Mouse (Mus musculus): ENCODE measurements around the gene Axl.
"Not testable (repeated sequence)": the region's sequence is repeated elsewhere in the genome, so short reads cannot be mapped to it uniquely, and the experiment has no call there.

Gene Axl

DNA sequence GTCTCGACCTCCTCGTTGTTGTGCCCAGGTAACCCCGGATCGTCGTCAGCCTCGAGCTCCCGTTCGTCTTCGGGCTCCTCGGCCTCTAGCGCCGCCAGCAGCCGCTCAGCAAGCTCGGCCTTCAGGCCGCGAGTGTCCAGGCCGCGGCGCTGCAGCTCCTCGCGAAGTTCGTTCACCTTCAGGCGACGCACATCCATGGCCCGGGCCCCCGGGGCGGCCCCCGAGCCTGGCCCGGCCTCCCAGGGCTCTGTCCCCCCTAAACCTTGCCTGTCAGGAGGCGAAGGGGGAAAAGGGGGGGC is 34.1 kb downstream of the Axl start:
- DNase-seq (ENCODE audit: low spot score in 2 of 2), result no peak

DNA sequence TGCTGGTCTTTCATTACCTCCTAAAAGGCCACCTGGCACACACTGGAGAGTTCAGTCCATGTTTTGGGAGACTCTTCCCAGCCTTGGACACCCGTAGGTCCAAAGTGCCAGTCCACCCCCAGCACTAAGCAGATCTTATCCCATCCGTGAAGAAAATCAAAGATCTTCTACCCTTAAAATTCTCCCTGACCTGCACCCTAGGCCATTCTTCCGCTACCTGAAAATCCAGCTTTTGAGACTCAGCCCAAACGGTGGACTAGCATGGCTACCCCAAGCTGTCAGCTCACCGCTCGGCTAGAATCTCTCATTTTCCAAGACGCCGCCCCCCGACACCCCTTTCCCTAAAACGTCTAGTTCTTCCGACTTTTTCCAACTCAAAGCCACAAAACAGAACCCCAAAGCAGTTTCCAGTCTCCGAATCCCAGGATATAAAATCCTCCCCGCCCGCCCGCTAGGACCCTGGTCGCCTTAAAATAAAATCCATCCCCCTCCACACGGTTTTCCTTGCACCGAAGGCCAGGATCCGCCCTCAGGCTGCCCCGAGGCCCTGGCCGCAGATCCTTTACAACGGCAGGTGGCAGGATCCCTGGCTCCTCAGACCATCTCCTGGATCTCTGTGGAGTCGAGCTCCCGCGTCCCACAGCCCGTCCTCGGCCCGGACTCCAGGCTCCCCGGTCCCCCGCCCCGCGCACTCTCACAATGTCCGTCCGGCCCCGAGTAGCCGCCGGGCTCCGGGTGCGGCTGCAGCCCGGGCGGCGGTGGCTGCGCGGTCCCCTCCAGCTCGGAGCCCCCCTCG is 34.7 kb downstream of the Axl start:
- peak; percentile 31 to 67 for DNase-seq (ENCODE audit: low spot score in 2 of 2)

- DNase-seq (ENCODE audit: low spot score in 2 of 2), result no peak
Observed at GRCm38 (mm10) chr7:25753076-25753475, 35.4 kb downstream of the Axl start.

GRCm38 (mm10) chr7:25746844-25747243 is 41.7 kb downstream of the Axl start:
- no peak for DNase-seq (ENCODE audit: low spot score in 2 of 2)

- no peak for DNase-seq (ENCODE audit: low spot score in 2 of 2)
Observed at GRCm38 (mm10) chr7:25738277-25738676, 50.2 kb downstream of the Axl start.

GRCm38 (mm10) chr7:25736920-25737319 is 51.6 kb downstream of the Axl start:
- no peak for DNase-seq (ENCODE audit: low spot score in 2 of 2)

- DNase-seq (ENCODE audit: low spot score in 2 of 2), result no peak
Observed at GRCm38 (mm10) chr7:25734991-25735390, 53.5 kb downstream of the Axl start.

DNA sequence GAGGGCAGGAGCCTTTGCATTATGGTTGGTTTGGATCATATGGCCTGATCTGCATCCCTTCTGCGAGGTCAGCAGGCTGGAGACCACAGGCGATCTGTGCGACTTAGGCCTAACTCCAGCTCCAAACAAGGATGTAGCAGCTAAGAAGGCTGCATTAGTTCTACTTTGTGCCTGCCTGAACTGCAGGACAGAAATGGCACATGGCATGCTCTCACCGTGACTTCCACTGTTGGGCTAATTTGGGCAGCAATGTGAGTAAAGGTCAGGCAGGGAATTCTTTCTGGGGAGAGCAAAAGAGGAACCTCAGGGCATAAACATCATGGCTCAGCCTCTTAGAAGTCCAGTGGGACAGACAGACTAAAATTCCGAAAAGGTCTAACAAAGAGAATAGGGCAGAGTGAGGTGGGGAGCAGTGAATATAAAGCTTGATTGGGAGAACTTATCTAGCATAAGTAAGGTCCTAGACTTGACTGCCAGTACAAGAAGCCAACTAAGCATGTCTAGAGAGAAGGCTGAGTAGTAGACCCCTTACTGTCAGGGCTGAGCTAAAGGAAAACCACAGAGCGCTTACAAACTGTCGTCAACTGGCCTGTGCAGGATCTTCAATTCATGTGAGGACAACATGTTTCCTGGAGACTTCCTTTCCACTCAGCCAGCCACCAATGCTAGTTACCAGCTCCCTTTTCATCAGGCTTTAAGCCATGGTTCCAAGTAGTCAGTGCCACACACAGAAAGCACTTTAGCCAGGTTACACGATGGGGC is 57.0 kb downstream of the Axl start:
- DNase-seq (ENCODE audit: low spot score in 2 of 2), result no peak

- no peak for DNase-seq (ENCODE audit: low spot score in 2 of 2)
Observed at GRCm38 (mm10) chr7:25729862-25730261, 58.6 kb downstream of the Axl start.

DNA sequence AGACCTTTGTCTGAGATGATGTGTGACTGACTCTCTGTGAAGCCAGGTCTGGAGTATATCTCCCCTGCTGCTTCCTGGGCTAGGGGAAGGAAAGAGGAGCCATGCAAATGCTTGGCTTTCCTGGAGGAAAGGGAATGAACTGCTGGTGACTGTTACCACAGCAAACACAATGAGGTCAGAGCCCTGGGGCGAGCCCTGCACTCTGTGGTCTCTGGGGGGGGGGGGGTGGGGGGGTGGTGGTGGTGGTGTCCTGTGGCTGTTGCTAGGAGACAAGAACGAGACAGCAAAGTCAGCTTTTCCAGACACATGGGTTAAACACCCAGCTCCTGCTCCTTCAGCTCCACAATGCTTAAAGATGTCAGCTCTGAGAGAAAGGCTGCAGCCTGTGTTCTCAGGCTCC is 59.1 kb downstream of the Axl start:
- no peak for DNase-seq (ENCODE audit: low spot score in 2 of 2)

DNA sequence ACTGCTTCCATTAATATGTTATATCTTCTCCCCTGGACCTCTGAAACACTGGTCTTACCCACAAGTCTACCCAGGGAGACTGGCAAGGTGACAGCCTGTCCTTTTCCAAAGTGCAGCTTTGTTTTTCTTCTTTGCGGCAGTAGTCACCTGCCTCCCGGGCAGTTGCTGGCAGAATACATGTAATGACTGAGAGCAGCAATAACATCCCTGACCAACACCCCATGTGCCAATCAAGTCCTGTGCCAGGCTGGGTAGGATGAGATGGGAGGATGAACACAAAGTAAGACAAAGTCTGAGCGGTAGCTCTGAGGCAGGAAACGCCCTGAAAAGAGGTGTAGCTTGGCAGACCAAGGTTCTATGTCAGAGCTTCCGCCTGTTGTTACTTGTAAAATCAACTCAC is 60.7 kb downstream of the Axl start:
- DNase-seq (ENCODE audit: low spot score in 2 of 2), result no peak

- no peak for DNase-seq (ENCODE audit: low spot score in 2 of 2)
Observed at GRCm38 (mm10) chr7:25725886-25726285, 62.6 kb downstream of the Axl start.

GRCm38 (mm10) chr7:25721776-25722175 is 66.7 kb downstream of the Axl start:
- DNase-seq (ENCODE audit: low spot score in 2 of 2), result not testable (repeated sequence)

DNA sequence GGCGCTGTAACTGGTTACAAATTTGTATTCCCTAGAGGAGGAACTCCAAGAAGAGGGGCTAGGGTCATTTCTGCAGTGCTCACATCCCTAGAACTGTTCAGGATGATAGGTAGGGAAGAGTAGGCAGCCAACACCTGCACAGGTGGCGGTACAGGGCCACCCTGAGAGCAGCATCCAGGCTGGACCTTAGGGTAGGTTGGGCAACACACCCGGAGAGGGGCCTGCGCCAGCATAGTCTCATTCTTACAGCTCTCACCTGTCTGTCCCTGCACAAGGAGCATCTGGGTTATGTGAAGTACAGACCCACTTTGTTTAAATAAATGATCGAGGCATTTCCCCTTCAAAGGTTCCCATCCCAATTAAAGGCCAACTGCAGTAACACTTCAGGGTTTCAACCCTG is 67.7 kb downstream of the Axl start:
- no peak for DNase-seq (ENCODE audit: low spot score in 2 of 2)

- DNase-seq (ENCODE audit: low spot score in 2 of 2), result peak; percentile 80 to 83
Observed at GRCm38 (mm10) chr7:25719761-25720610, 68.5 kb downstream of the Axl start.

DNA sequence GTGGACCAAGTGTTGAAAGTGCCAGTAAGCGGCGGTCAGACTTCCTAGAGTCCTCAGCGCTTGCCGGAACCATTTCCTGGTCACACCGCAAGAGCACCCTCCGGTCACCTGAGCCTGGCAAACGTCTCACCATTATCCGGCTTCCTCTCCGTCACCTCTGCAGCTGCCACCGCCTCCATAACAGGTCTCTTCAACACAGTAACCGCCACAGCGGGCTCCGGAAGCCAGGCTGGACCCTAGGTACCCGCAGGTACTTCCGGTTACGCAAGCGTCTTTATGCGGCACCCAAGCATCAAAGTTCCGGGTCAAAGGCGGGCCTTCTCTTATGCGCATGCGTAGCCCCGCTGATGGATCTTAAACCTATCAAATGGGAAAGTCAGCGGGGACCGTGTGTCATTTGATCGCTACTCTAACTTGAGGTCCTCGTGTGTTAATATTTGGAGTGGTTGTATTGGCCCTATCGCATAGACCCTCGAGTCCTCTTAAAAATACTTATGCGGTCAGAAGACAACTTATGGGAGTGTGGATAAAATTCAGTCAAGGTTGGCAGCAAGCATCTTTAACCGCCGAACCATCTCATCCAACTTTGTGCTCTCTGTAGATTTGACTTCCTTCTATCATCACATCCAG is 69.6 kb downstream of the Axl start, which contains the start of gene Ccdc97:
Ccdc97 (minus strand) TSS at position 301 of the 630 bp plus-strand sequence.
- DNase-seq (ENCODE audit: low spot score in 2 of 2), result peak; percentile 88 to 91

- DNase-seq (ENCODE audit: low spot score in 2 of 2), result no peak
Observed at GRCm38 (mm10) chr7:25717478-25717877, 71.0 kb downstream of the Axl start.

- no peak for DNase-seq (ENCODE audit: low spot score in 2 of 2)
Observed at GRCm38 (mm10) chr7:25715731-25716271, 72.7 kb downstream of the Axl start.

GRCm38 (mm10) chr7:25714581-25714980 is 73.9 kb downstream of the Axl start:
- no peak for DNase-seq (ENCODE audit: low spot score in 2 of 2)

- no peak for DNase-seq (ENCODE audit: low spot score in 2 of 2)
Observed at GRCm38 (mm10) chr7:25712801-25713200, 75.7 kb downstream of the Axl start.

GRCm38 (mm10) chr7:25711731-25712197 is 76.7 kb downstream of the Axl start:
- DNase-seq (ENCODE audit: low spot score in 2 of 2), result no peak
